Mouse (Mus musculus): ENCODE data around the gene Dhx35.

DNA sequence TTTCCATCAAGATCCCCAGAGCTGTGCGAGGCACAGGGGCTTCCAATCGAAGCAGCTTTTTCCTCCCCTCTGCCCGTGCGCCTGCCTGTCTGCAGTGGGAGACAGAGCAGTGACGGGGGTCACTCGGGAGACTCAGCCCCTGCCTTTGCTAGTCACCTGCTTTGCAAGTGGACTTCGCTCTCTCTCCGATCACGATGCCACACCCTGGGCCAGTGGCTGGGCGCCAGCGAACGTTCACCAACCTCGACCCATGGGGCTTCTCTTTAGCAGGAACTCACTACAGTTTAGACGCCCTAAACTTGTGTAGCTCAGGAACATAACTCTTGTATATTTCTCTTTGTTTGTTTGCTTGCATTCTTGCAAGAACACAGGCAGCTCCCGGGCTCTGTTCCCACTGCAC, 63.0 kb downstream of the Dhx35 start:
- TF ChIP-seq POLR2A (IDR thresholded peaks at IDR 0.05; ENCODE audit: borderline replicate concordance, insufficient read depth, low read length) (no peak), CTCF (IDR thresholded peaks at IDR 0.05; ENCODE audit: borderline replicate concordance, insufficient read depth, low read depth, low read length) (no peak)

Data from cerebellum, adult 2 months (tissue).